Mouse (Mus musculus) gastrocnemius, postnatal 14 days (tissue): ENCODE measurements at regions not wholly inside any gene's neighbourhood (a gene's known extent, or its start where the extent isn't known, plus 50 kb on each side); places are given as distances from the start of the nearest gene placed in this dataset.

ENCODE experiments used
- DNase-seq: peaks from one replicate; pipeline ENCODE4 v3.0.0; 2021; ENCODE audit warnings: mixed read lengths
- intact Hi-C: fragments of 180-260 bp; cut with DNase I; formaldehyde crosslinking; loops from one replicate; pipeline ENCODE4 v1.15.1; 2025; ENCODE audit warnings: low total_unique reads

- intact Hi-C loops: no loop called here
- no peak for DNase-seq
These were observed 556.0 kb downstream of the Grin2a start for GRCm38 (mm10) chr16:9439300-9439856.

DNA sequence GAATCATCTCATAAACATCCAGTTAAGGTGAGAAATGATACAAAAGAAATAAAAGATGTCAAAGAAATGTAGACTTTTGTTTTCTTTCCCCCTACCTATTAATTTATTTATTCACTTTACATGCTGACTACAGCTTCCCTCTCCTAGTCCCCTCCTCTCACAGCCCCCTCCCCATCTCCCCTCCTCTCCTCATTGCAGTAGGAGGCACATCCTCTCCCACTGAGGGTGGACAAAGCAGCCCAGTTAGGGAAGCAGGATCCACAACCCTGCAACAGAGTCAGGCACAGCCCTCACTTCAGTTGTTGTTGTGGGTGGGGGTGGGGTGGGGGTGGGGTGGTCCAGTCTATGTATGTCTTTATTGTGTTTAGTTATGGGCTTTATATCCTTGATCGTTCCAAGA lies 555.5 kb downstream of the Grin2a start:
- DNase-seq: no peak
- intact Hi-C loops: no loop called here

- intact Hi-C loops: no loop called here
- DNase-seq: no peak
These were observed 543.3 kb downstream of the Grin2a start for GRCm38 (mm10) chr16:9452058-9452457.

DNA sequence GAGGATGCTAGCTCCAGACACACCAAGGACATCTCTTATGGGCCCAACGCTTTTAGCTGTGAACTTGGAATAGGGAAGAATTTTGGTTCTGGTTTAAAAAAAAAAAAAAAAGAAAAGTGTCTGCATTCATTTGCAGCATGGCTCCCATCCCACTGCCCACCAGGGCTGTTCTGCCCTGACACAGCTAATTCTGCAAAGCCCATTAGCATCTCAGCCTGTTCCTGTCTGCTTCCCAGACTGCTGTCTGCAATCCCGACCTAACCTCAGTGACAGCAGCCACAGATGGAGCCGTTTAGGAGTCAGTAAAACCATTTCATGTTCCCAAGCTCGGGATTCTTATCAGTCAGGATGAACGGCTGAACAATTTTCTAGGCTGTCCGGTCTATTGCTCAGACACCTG lies 537.8 kb downstream of the Grin2a start:
- no peak for DNase-seq
- intact Hi-C loops: no loop called here

DNA sequence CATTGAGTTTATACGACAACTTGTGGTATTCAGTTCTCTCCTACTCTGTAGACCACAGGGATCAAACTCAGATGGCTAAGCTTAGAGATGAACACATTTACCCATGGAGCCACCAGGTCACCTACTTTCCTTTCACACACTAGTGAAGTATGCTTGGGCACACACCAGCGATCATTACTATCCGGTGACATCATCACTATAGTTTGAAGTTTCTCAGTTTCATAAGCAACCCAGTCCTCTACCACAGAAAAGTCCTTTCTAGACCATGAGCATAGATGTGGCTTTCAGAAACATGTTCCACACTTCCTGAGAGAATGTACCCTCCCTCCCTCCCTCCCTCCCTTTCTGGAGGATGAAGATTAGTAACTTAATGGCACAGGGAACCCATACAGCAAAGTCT lies 532.9 kb downstream of the Grin2a start:
- intact Hi-C loops: no loop called here
- no peak for DNase-seq

DNA sequence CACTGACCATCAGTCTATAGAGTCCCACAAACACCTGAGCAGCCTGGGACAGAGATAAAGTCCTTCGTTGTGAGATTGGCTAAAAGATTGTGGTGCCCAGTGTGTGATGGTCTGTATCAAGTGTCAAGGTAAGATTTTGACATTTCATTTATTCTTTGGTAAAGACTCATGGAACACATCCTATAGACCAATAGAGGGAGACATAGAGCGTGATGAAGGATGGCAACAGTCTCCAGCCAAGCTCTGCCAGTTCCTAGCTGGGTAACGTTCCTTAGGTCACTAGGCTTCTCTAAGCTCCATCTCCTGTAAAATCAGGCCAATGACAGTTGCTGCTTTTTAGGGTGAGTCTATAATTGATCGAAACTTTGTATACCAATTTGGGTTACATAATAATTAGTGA lies 526.0 kb downstream of the Grin2a start:
- intact Hi-C loops: no loop called here
- DNase-seq: no peak

DNA sequence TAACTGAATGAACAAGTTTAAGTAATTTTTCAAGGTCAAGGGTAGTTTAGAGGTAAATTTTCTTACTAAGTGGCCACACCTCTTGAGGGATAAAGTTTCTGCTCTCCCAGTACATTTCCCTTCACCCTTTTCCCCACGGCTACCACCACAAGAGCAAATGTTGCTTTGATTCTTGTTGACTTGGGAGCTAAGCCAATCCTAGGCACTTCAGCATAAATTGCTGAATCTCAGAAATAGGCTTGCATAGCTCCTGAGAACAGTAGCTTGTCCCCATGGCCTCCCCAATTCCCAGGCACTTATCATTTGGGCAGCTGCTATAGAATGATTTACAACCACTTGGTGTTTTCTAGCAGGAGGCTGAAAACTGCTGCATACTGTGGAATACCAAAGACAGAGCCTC lies 510.1 kb downstream of the Grin2a start:
- intact Hi-C loops: no loop called here

DNA sequence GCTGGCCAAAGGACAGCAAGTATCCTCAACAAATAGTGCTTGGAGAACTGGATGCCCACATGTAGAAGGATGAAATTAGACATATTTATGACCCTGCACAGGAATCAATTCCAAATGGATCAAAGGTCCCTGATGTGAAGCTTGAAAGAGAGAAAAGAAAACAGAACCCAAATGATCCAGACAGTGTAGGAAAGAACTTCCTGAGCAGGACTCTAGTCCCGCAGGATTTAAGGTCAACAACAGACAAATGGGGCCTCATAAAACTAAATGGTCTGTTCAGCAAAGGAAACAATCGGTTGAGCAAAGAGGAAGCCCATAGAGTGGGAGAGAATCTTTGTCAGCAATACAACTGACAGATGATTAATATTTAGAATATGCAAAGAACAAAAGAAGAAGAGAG lies 497.1 kb downstream of the Grin2a start:
- DNase-seq: no peak
- intact Hi-C loops: no loop called here

More for the DNA sequence above, 510.1 kb downstream of the Grin2a start:
- no peak for DNase-seq

- DNase-seq: peak; percentile 31
- intact Hi-C loops: no loop called here
These were observed 493.6 kb downstream of the Grin2a start for GRCm38 (mm10) chr16:9501713-9502112.

DNA sequence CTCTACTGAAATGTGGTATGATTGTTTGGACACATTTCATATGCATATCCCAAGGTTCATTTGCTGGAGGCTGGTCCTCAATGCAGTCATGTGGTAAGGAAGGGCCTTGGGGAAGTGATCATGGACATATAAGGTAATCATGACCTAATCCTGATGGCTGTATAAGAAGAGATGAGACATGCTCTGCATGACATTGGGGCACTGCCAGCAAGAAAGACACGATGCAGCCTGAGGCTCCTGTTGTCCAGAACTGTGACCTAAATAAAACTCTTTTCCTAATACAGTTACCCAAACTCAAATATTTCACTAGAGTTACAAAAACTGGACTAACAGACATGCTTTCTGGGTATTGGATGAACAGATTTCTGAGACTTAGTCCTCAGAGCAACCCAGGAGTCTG lies 485.7 kb downstream of the Grin2a start:
- DNase-seq: no peak
- intact Hi-C loops: no loop called here

- intact Hi-C loops: no loop called here
- no peak for DNase-seq
These were observed 480.8 kb downstream of the Grin2a start for GRCm38 (mm10) chr16:9514538-9514937.
